Mouse (Mus musculus): ENCODE measurements around the gene Fbrs.
"Not testable (repeated sequence)": the region's sequence is repeated elsewhere in the genome, so short reads cannot be mapped to it uniquely, and the experiment has no call there.

The Fbrs gene

DNA sequence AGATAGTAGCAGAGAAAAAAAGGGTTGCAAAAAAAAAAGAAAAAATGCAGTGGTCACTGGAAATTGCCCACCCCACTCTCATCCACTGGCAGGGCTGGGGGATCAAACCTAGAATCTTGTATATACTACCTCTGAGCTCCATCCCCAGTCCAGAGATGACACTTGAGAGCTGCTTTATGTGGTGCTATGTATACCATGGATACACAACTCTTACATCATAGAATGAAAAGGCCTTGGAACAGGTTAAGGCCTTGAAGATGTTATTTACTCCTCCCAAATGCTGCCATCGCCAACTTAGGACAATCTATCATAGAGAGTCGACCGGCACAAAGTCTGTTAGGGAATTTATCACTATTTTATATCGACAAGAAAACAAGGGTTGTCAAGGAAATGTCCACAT lies 2.1 kb upstream of the Fbrs start:
- peak; percentile 89 for DNase-seq

DNA sequence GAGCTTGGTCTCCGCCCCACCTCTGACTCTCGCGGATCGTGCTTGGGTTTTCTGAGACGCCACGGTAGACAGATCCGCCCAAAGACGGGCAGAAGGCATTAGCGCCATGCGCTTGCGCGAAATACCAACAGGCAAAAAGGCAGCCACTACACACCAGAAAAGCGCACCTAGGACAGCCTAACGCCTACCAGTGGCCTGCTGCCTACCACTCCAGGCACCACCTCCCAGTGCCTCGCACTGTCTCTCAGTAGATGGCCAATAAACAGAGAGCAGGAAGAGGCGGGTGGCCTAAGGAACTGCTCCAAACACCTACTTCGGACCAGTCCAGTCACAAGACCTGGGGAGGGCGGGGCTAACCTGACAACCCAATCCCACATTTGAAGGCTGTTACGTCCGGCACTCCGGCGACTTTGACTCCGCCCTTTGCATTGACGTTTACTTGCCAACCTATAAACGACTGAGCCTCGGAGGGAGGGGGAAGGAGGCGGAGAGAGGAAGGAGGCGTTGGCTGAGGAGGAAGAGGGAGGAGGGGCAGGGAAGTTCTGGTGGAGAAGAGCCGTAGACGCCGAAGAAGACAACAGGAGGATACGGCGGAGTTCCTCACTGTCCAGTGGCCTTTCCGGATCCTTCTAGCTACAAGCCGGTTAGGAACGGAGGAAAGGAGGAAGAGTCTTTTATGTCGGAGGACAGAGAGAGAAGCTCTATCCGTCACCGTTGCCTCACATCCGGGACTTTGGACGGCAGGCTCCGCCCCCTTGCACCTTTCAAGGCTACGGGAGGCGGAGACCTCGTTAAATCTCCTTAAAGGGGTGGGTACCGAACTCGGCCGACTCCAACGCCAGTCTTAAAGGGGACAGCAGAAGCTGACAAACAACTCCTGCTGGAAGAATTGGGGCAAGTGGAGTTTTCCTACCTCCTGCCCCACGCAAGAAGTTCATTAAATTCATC lies 1.0 kb upstream of the Fbrs start:
- peak; percentile 100 for DNase-seq

DNA sequence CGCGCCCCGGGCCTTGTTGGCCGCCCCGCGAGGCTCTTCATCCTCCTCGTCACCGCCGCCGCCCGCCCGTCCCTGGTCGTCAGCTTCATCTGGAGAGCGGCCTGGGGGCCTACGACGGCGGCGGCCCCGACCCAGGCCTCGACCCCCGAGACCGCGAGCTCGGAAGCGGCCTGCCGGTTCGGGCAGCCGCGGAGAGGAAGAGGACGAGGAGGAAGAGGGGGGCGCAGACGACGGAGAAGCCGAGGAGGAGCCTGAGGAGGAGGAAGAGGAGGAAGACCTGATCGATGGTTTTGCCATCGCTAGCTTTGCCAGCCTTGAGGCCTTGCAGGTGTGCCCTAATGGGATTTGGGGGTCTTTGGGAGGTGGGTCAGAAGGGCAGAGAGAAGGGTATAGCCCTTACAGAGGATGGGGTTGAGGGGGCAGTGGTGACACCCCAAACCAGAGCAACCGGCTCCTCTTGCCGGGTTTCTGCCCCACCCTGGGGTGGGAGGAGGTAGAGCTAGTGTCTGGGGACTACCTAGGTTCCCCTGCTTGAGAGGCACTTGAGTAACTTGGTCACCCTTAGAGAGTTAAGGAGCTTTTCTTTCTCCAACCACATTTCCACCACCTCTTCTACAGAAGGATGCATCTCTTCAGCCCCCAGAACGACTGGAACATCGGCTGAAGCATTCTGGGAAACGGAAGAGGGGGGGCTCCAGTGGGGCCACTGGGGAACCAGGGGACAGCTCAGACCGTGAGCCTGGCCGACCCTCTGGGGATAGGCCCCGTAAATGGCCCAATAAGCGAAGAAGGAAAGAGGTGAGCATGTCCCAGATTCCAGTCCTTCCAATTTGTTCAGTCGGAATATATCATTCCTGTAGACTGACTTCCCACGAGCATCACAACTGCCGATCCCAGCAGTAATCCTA lies 573 bp downstream of the Fbrs start:
- peak; percentile 97 for DNase-seq

DNA sequence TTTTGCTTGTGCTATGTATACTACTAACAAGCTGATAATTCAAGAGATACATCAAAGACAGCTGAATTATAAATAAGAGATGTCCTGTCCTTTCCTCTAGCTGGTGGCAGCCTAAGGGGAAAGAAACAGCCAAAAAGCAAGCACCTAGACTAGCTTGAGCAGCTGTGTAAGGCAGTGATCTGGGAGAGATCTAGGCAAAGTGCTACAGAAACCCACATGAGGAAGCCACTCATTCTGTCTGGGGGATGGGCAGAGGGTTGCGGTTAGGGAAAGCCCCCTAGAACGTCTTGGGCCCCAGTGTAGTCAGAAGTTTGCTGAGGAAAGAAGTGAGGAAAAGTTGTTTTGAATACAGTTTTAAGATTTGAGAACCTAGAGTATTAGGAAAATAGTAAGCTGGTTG lies 1.3 kb downstream of the Fbrs start:
- peak; percentile 91 for DNase-seq

DNA sequence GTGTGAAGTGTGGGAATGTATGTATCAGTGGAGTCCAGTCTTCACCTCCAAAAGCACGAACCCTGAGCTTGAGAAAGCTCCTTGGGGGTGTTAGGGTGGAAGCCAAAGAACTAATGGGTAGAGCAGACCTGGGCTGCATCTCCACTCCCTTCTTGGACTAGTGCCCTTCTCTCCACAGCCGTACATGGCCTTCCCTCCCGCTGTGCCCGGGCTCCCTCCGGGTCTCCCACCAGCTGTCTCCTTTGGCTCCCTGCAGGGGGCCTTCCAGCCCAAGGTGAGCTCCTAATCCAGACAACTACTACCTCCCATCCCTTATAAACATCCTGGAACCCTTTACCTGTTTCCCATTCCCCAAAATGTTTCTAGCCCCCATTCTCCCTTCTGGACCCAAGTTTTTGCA lies 6.4 kb downstream of the Fbrs start:
- no peak for DNase-seq

DNA sequence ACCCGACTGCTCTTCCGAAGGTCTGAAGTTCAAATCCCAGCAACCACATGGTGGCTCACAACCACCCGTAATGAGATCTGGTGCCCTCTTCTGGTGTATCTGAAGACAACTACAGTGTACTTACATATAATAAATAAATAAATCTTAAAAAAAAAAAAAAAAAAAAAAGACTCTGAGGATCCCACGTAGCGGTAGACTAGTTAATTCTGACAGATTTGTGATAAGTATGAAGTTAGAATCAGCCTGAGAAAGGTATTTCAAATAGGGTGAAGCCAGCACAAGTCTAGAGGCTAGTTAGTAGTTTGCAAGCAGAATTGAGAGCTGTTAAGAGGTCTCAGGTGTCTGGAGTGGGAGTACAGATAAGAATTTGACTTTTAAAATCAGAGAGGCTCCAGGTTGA lies 9.4 kb downstream of the Fbrs start:
- not testable (repeated sequence) for DNase-seq

DNA sequence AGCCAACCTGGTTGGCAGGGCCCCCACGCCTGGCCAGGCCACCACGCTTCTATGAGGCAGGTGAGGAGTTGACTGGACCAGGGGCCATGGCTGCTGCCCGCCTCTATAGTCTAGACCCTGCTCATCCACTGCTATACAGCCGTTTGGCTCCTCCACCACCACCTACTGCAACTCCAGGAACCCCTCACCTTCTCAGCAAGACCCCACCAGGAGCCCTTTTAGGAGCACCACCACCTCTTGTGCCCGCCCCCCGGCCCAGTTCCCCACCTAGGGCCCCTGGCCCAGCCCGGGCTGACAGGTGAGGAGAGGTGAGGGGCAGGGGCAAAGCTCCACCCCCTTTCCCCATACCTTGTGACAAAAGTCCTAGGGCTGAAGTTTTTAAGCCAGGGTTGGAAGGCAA lies 11.0 kb downstream of the Fbrs start:
- DNase-seq, result peak; percentile 90

DNA sequence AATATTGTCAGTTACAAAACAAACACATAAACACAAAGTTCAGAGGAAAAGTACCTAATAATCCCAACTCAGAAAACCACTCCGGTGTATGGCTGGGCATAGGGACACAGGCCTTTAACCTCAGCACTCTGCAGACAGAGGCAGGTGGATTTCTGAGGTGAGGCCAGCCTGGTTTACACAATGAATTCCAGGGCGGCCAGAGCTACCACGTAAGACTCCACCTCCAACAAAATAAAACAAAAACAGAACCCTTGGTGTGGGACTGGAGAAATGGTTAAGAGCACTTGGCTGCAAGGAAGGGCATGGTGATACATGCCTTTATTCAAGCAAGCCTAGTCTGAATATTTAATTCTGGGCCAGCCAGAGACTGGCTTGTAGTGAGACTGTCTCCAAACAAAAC lies 12.8 kb downstream of the Fbrs start:
- DNase-seq, result no peak

DNA sequence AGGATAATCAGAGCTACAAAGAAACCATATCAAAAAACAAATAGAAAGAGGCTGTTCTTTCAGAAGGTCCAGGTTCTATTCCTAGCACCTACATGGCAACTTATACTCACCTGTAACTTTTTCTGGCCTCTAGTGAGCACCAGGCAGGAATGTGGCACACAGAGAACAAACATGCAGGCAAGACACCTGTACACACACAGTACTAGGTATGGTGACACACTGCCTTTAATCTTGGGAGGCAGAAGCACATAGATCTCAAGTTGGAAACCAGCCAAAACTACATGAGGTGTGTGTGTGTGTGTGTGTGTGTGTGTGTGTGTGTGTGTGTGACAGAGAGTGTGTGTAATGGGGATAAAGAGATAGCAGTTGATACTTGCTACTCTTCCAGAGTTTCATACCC lies 15.6 kb downstream of the Fbrs start:
- DNase-seq, result no peak

DNA sequence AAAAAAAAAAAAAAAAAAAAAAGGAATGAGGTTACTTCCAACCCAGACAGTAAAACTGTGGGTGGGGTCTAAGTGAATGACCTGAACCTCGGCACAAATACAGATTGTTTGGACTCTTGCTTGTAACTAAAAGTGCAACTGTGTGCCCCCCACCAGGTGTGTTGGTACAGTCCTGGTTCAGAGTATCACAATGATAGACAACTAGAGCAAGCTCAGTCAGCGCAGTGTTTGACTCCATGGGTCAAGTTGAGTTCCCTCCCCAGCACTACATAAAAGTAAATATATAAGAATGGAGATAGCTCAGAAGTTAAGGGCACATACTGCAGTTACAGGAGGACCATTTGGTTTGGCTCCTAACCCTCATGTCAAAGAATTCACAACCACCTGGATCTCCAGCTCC lies 18.4 kb downstream of the Fbrs start:
- no peak for DNase-seq

DNA sequence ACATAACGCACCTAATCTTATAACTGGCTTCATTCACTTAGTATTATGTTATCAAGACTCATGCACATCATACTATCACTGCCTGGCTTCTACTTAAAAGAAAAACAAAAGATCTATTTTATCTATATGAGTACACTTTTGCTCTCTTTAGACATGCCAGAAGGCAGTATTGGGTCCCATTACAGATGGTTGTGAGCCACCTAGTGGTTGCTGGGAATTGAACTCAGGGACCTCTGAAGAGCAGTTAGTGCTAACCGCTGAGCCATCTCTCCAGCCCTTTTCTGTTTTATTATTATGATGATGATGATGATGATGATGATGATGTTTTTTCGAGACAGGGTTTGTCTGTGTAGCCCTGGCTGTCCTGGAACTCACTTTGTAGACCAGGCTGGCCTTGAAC lies 19.4 kb downstream of the Fbrs start:
- DNase-seq, result peak; percentile 87

DNA sequence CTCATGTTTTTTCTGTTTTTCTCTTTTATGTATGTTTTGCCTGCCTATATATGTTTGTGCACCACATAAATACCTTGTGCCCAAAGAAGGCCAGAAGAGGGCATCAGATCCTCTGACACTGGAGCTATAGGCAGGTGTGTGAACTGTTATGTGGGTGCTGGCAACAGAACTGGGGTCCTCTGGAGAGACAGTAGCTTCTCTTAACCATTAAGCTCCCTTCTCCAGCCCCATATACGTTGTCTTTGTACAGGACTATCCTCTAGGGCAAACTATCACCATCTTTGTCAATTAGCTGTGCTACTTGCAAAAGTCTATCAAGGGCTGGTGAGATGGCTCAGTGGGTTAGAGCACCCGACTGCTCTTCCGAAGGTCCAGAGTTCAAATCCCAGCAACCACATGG lies 29.3 kb downstream of the Fbrs start:
- DNase-seq, result peak; percentile 66

DNA sequence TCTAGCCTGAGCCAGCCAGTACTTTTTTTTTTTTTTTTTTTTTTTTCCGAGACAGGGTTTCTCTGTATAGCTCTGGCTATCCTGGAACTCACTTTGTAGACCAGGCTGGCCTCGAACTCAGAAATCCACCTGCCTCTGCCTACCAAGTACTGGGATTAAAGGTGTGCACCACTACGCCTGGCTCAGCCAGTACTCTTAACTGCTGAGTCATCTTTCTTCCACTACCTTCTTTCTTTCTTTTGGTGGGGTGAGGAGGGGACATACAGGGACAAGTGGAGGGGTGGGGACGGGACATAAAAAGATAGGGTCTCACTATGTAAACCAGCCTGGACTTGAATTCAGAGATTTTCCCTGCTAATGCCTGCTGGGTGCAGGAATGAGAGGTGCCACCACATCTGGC lies 30.8 kb downstream of the Fbrs start:
- DNase-seq, result peak; percentile 68

DNA sequence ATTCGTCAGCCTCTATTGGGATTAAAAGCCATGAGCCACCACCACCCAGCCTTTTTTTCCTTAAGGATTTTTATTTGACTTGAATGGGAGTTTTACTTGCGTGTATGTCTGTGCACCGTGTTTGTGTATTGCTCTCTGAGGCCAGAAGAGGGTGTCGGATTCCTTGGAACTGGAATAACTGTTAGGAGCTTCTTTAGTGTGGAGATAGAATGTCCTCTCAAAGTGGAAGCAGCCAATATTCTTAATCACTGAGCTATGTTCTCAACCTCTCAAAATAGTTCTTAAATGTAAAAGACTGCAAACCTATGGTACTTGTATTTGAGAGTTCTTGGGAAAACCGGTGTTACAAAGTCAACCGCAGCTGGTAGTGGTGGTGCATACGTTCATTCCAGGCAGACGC lies 32.2 kb downstream of the Fbrs start:
- DNase-seq, result peak; percentile 89

DNA sequence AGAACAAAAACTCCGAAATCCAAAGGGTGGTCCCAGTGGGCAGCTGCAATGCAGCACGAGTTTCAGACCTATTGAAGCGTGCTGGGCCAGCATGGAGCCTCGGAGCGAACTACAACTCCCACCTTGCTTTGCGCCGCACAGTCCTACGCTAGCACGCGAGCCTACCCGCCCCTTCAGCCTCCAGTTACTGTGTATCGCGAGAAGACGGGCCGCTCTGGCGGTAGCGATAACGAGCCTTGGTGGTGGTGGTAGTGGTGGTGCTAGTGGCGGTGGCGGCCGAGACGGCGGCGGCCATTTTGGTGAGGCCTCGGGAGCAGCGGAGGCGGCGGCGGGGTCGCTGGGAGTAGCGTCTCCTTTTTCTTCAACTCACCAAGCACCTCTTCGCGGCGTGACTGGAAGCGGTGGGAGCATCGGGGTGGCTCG lies 32.8 kb downstream of the Fbrs start, which contains the start of gene Srcap:
Srcap (plus strand) TSS at position 176 of the 423 bp plus-strand sequence.
- peak; percentile 100 for DNase-seq

DNA sequence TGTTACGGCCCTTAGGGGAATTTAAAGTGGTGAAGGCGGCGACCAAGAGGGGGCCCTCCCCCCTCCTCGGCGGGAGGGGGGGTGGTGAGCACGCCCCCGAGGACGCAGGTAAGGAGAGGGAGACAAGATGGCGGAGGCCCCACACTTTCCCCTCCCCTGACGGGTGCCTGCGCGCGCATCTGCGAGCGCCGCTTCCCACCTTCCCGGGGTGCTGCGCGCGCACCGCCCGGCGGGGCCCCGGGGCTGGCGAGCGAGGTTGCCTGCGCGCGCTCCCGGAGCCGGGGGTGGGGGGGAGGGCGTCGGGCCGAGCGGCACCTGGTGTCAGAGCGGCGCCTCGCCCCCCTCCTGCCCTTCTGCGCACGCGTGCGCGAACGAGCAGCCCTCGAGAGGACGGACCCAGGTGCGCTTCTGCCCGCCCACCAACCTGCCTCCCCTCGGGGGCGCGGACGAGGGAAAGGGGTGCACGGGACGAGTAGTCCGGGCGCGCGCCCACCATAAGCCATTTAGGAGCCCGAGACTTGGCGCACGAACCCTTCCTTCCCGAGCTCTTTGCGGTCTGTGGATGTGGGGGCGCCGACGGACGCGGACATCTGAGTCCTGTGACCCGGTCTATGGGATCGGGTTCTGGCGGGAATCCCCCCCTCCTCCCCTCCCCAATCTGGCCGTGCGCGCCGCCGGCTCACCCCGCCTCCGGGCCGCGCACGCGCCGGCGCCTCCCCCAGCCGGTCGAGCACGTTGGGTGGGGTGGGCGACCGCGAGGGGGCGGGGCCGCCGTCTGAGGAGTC lies 33.4 kb downstream of the Fbrs start:
- DNase-seq, result peak; percentile 100

DNA sequence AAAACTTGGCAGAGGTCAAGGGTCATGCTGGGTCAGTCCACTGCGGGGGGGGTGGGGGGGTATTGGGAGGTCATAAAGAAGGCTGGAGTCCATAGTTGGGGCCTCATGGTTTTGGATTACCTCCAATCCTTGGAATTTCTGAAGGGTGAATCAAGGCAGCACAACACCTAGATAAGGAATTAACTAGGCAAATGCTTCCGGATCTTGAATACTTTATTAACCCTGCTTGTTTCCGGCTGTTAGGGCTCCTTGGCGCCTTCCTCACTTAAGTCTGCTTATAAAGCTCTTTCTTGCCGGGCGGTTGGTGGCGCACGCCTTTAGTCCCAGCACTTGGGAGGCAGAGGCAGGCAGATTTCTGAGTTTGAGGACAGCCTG lies 34.0 kb downstream of the Fbrs start:
- no peak for DNase-seq

DNA sequence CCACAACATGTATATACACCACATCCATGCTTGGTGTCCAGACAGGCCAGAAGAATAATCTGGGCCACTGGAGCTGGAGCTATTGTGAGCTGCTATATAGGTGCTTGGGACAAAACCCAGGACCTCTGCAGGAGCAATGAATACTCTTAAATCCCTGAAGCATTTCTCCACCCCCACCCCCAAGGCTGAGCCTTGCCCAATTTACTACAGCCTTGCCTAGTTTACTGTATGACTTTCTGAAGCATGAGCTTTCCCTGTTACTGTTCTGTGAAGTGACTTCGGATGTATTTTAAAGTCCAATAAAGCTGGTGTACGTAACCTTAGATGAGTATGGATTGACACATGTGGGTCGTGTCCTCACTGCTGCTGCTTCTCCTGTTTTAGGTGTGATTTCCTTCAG lies 34.8 kb downstream of the Fbrs start:
- DNase-seq, result peak; percentile 89

DNA sequence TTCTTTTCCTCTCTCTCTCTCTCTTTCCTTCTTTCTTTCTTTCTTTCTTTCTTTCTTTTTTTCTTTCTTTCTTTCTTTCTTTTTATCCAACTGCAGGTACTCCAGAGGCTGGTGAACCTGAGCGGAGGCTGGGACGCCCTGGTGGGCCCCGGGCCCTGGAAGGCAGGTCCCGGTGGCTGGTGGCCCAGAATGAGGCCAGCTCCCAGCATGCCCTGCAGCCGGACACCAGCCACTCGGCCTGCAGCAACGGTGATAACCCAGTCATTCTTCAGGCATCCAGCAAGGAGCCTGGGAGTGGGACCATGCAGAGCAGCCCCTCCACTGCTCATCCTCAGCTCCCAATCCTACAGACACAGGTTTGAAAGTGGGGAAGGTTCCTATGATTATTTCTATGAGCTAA lies 36.8 kb downstream of the Fbrs start:
- peak; percentile 90 for DNase-seq

DNA sequence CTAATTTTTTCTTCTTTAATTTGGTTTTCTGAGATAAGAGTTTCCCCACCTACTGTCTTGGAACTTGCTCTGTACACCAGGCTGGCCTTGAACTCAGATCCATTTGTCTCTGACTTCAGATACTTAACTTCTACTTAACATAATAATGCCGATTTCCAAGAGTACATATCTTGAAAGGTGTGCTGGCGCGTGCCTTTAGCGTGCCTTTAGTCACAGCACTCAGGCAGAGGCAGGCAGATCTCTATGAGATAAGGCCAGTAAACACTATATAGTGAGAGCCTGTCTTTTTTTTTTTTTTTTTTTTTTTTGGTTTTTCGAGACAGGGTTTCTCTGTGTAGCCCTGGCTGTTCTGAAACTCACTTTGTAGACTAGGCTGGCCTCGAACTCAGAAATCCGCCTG lies 37.3 kb downstream of the Fbrs start:
- peak; percentile 79 for DNase-seq

DNA sequence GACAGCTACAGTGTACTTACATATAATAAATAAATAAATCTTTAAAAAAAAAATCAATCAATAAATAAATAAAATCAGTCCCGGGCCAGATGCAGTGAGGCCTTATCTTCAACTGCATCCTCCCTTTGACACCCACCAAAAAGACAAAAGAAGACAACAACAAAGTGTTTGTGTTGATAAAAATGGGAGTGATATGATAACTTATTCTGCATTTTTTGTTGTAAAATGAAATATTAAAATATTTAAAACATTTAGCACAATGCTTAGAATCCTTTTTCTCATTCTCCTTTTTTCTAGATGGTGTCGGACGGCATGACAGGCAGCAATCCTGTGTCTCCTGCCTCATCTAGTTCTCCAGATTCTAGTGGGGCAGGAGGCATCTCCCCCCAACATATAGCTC lies 40.3 kb downstream of the Fbrs start, which contains the start of gene Gm42715:
Gm42715 (plus strand) TSS at position 301 of the 400 bp plus-strand sequence.
- DNase-seq, result no peak

Data from heart, adult 11 months (tissue).